Mouse (Mus musculus) naive thymus-derived CD4-positive, alpha-beta T cell, adult 2 months (primary cell): Measurements from ENCODE around the gene Zfx.

Source experiments
- DNase-seq: peaks from one replicate; pipeline ENCODE4 v3.0.0-alpha.2; 2011; ENCODE audit warnings: low read depth

Gene Zfx

DNA sequence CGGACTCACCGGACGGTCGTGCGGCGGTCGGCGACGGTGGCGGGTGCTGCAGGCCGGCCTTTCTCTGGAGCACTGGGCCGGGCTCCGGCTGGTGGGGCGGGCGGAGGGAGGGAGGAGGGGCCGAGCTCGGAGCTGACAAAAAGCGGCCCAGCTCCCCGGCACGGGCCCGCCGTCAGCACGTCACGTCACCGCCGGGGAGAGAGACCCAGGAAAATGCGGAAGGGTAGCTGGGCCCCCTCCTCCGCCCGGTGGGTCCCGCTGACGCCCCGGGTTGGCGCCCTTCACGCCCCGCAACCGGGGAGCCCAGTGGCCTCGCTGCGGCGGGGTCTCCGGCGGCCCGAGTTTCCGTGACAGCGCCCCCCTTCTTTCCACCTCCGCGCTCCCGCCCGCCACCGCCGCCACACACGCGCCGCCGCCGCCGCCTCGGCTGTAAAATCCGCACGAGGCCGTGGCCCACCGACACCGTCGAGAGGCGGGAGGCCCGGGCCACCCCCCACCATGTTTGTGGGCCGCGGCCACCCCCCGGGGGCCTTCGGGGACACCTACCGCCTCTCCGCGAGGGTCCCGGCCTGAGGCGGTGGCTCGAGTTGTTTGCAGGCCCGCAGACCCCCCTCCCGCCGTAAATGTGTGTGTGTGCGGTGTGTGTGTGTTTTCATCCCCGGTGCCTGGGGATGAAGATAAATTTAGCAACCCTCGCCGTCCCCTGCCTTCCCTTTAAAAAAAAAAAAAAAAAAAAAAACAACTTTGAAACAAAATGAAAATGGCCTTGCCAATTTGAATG, at the start of gene Zfx:
TSS of gene Zfx (minus strand) at position 644 of the 781 bp plus-strand sequence.
- DNase-seq: peak; percentile 80

GRCm38 (mm10) chrX:94169348-94169747, 45.8 kb upstream of the Zfx start:
- no peak for DNase-seq

DNA sequence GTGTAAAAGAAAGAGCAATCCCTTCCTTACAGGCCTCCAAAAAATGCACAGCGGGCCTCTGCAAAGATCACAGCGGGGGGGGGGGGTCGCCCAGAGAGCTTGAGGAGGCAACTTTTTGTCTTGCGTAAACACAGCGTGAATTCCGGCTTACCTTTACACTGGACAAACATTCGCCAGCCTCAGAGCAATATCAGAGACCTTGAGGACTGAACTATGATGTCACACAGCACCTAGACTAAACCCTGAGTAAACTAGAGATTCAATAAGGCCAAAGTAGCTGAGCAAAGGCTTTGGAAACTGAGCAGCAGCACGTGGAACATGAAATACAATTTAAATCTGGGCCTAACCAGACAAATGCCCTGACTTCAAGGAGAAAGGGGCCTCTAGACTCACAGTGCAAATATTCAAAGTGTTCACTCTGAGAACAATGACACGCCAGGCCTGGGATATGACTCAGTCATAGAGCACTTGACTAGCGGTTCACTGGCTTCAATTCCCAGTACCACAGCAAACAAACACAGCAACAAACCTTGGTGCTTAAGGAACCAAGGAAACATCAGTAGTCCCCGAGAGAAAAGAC, 28.8 kb upstream of the Zfx start:
- DNase-seq: no peak

- no peak for DNase-seq
Observed at GRCm38 (mm10) chrX:94150471-94150870, 27.0 kb upstream of the Zfx start.

GRCm38 (mm10) chrX:94142004-94142771, 18.7 kb upstream of the Zfx start:
- no peak for DNase-seq

- DNase-seq: no peak
Observed at GRCm38 (mm10) chrX:94140080-94140479, 16.6 kb upstream of the Zfx start.

- no peak for DNase-seq
Observed at GRCm38 (mm10) chrX:94138256-94138655, 14.8 kb upstream of the Zfx start.

GRCm38 (mm10) chrX:94135084-94135483, 11.6 kb upstream of the Zfx start:
- DNase-seq: no peak

DNA sequence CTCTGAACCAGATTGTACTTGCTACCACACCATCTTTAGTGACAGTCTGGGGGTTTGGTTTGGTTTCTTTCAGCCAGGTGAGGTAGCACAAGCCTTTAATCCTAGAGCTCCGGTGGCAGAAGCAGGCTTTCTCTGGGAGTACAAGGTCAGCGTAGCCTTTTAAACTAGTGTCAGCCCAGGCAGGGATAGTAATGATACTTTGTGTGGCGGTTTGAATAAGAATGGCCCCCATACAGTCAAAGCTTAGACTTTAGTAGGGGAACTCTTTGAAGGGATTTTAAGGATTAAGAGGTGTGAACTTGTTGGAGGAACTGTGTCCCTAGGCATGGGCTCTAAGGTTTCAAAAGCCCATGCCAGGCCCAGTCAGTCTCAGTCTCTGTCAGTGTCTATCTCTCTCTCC, 10.0 kb upstream of the Zfx start:
- DNase-seq: no peak

DNA sequence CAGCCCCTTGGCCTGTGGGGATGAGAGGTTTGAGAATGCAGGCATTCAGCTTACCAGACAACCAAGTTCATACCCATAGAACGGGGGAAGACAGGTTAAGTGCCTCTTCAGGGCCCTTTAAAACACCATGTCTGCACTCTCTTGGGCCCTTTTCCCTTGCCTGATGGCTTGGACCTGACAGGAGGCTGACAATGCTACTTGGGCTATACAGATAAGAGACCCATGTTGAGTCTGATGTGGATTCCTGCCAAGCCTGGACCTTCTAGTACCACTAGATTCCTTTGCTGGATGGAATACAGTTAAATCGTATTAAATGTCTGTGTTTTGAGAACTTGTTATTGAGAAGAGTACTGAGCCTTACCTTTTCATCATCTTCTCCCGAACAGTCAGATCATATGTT, 8.7 kb upstream of the Zfx start:
- no peak for DNase-seq

- DNase-seq: no peak
Observed at GRCm38 (mm10) chrX:94129712-94130111, 6.2 kb upstream of the Zfx start.

GRCm38 (mm10) chrX:94125950-94126349, 2.4 kb upstream of the Zfx start:
- no peak for DNase-seq

- no peak for DNase-seq
Observed at GRCm38 (mm10) chrX:94122709-94123058, 818 bp downstream of the Zfx start.

DNA sequence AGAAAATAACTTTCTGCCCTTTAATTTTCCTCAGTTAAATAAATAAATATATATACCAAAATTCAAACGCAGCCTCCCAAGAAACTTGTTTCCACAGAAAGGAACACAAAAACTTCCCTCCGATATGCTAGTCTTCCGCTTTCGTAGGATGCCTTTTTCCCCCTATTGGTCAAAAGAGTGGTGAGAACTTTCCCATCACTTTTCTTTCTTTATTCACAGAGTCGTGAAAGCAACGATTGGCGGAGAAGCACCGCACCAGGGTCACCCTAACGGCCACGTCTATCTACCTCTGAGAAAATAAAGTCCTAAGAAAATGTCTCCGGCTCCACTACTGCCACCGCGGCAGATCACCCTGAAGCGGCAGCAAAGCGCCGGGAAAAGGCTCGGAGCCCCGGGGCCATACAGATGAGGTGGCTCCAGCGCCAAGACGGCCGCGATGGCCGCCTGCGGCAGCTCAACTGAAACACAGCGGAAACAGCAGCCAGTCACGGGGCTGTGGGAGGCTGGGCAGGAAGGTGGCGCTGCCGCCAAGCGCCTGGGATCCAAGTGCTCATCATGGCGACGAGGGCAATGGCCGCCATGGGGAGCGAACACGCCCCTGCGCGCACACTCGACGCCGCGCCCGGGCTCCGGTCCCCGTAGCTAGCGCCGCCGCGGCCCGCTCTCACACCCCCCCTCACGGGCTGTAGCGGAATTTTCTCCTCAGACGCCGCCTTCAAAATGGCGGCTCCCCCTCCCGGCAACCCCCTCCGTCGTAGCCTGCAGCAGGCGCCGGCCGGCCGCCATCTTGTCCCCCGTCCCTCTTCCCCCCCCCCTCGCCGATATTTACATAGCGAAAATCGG, 1.4 kb downstream of the Zfx start:
- peak; percentile 91 for DNase-seq

- peak; percentile 55 for DNase-seq
Observed at GRCm38 (mm10) chrX:94121161-94121856, 2.2 kb downstream of the Zfx start.

GRCm38 (mm10) chrX:94118350-94118749, 5.2 kb downstream of the Zfx start:
- no peak for DNase-seq

DNA sequence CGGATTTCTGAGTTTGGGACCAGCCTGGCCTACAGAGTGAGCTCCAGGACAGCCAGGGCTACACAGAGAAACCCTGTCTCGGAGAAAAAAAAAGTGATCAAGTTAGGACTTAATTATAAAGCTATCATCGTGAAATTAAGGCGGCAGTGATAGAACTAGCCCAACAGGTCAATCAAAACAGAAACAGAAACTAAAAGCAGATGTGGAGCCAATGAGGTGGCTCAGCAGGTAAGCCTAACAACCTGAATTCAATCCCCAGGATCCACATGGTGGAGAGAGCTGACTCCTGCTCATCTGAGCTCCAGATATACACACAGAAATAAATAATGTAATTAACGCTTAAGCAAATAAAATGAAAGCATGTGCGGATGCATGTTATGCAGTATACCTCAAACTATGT, 7.6 kb downstream of the Zfx start:
- peak; percentile 17 for DNase-seq

DNA sequence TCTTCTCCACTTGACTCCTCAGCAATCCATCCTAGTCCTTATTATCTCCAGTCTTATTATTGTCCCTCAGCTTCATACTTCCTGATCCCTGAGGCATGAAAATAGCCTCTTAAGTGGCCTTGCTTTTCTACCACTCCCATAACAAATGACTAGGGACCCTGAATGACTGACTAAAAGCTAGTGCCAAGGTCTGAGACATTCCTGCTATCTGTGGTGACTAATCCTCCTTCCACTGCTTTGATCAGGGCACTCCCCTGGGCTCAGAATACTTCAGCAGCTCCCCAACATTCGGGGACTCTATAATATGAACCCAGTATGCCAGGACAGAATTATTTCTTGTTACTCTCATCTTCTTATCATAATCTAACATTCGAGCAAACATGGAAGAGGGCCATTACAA, 17.5 kb downstream of the Zfx start:
- DNase-seq: no peak

DNA sequence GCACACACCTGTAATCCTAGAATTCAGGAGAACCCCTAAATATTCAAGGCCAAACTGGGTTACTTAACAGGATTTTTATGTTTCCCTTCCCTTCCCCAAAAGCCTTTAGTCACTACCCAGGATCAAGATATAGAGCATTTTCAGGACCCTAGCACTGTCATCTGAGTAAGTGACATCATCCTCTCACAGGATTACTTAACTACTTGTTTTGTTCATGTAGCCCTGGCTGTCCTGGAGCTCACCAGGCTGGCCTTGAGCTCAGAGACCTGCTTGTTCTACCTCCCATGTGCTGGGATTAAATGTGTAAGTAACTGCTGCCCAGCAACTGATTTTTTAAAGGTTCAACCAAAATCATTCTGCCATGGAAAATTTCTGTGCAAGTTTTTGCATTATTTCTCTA, 20.6 kb downstream of the Zfx start:
- DNase-seq: no peak

GRCm38 (mm10) chrX:94100561-94100960, 22.9 kb downstream of the Zfx start:
- no peak for DNase-seq

- DNase-seq: no peak
Observed at GRCm38 (mm10) chrX:94091001-94091400, 32.5 kb downstream of the Zfx start.

- no peak for DNase-seq
Observed at GRCm38 (mm10) chrX:94061246-94061645, 62.3 kb downstream of the Zfx start.
